Mouse (Mus musculus) spleen, postnatal 10 days (tissue): ENCODE data around the gene Usp10.

Source experiments
- DNase-seq, 2 experiments: peaks; one replicate each; pipeline ENCODE4 v3.0.0; 2021 to 2022; ENCODE audit warnings: low spot score in 2 of 2

The Usp10 gene

GRCm38 (mm10) chr8:119915298-119915697, 5.1 kb downstream of the Usp10 start:
- DNase-seq = no peak

- DNase-seq = no peak
These were observed 6.2 kb downstream of the Usp10 start for GRCm38 (mm10) chr8:119916237-119916892.

- DNase-seq = peak in 1 of 2 experiments; percentile 30
These were observed 7.3 kb downstream of the Usp10 start for GRCm38 (mm10) chr8:119917415-119917814.

GRCm38 (mm10) chr8:119918155-119918567, 8.0 kb downstream of the Usp10 start:
- DNase-seq = peak; percentile 50 to 59

- no peak for DNase-seq
These were observed 13.1 kb downstream of the Usp10 start for GRCm38 (mm10) chr8:119923259-119923658.

- no peak for DNase-seq
These were observed 15.3 kb downstream of the Usp10 start for GRCm38 (mm10) chr8:119925428-119925827.

GRCm38 (mm10) chr8:119926474-119926873, 16.3 kb downstream of the Usp10 start:
- peak in 1 of 2 experiments; percentile 46 for DNase-seq

- DNase-seq = peak in 1 of 2 experiments; percentile 56
These were observed 17.4 kb downstream of the Usp10 start for GRCm38 (mm10) chr8:119927422-119928092.

GRCm38 (mm10) chr8:119931317-119931716, 21.2 kb downstream of the Usp10 start:
- no peak for DNase-seq

- no peak for DNase-seq
These were observed 23.5 kb downstream of the Usp10 start for GRCm38 (mm10) chr8:119933681-119934080.

GRCm38 (mm10) chr8:119935541-119935940, 25.4 kb downstream of the Usp10 start:
- DNase-seq = no peak

GRCm38 (mm10) chr8:119938481-119938880, 28.3 kb downstream of the Usp10 start:
- DNase-seq = no peak

- DNase-seq = no peak
These were observed 29.2 kb downstream of the Usp10 start for GRCm38 (mm10) chr8:119939336-119939735.

GRCm38 (mm10) chr8:119941471-119941870, 31.3 kb downstream of the Usp10 start:
- no peak for DNase-seq

GRCm38 (mm10) chr8:119943616-119944015, 33.5 kb downstream of the Usp10 start:
- no peak for DNase-seq

- peak; percentile 64 to 78 for DNase-seq
These were observed 34.1 kb downstream of the Usp10 start for GRCm38 (mm10) chr8:119944096-119944811.

GRCm38 (mm10) chr8:119946326-119946865, 36.2 kb downstream of the Usp10 start:
- no peak for DNase-seq

- no peak for DNase-seq
These were observed 37.5 kb downstream of the Usp10 start for GRCm38 (mm10) chr8:119947653-119948052.

- no peak for DNase-seq
These were observed 38.2 kb downstream of the Usp10 start for GRCm38 (mm10) chr8:119948340-119948739.

GRCm38 (mm10) chr8:119952282-119952681, 42.1 kb downstream of the Usp10 start:
- DNase-seq = no peak

GRCm38 (mm10) chr8:119952747-119953146, 42.6 kb downstream of the Usp10 start:
- DNase-seq = no peak

GRCm38 (mm10) chr8:119955333-119955732, 45.2 kb downstream of the Usp10 start:
- DNase-seq = no peak
